Mouse (Mus musculus) embryonic facial prominence, embryonic 12.5 days (tissue): Measurements from ENCODE around the gene Dhx33. TPM values are rescaled to one million over a fixed set of nuclear protein-coding genes. Genes with fewer than 3 reads are reported as not detected.

Experiments
- ATAC-seq: fragments of 200-750 bp; cut with Nextera tagmentation; 2 replicates; pipeline ENCODE4 v1.8.0; 2017; ENCODE audit not compliant: insufficient number of reproducible peaks, insufficient read depth, low FRiP score, low TSS enrichment
- H3K27ac ChIP-seq: fragments of 300-500 bp; sonication (generic); 2 replicates; pipeline ENCODE4 v1.5.1; 2016; ENCODE audit warnings: mild to moderate bottlenecking
- H3K27me3 ChIP-seq: fragments of 300-500 bp; sonication (generic); 2 replicates; pipeline ENCODE4 v1.6.1; 2016; ENCODE audit warnings: mild to moderate bottlenecking, moderate library complexity
- H3K36me3 ChIP-seq: fragments of 300-500 bp; sonication (generic); 2 replicates; pipeline ENCODE4 v1.6.1; 2016; ENCODE audit warnings: mild to moderate bottlenecking
- H3K4me1 ChIP-seq: fragments of 300-500 bp; sonication (generic); 2 replicates; pipeline ENCODE4 v1.6.1; 2016
- H3K4me2 ChIP-seq: fragments of 300-500 bp; sonication (generic); replicated peaks from 2 replicates; pipeline ENCODE4 v1.6.1; 2016; ENCODE audit warnings: mild to moderate bottlenecking, moderate library complexity
- H3K4me3 ChIP-seq: fragments of 300-500 bp; sonication (generic); 2 replicates; pipeline ENCODE4 v1.5.1; 2016; ENCODE audit warnings: mild to moderate bottlenecking
- H3K9ac ChIP-seq: fragments of 300-500 bp; sonication (generic); 2 replicates; pipeline ENCODE4 v1.6.1; 2016; ENCODE audit warnings: mild to moderate bottlenecking, moderate library complexity
- H3K9me3 ChIP-seq: fragments of 300-500 bp; sonication (generic); 2 replicates; pipeline ENCODE4 v1.6.1; 2016; ENCODE audit warnings: mild to moderate bottlenecking, moderate library complexity
- WGBS: fragments of 180-500 bp; shearing (Covaris S2); methylation state at CpG from one replicate; pipeline ENCODE4 v1.1.7; 2016; 5-methylcytosine and 5-hydroxymethylcytosine counted together
- polyA plus RNA-seq: library from polyadenylated mRNA; unstranded; fragments of >200 nt; fragmentation: Nextera tagmentation; extraction: Ambion mirVana; gene quantifications from 2 replicates; pipeline ENCODE4 v1.2.1, GENCODE M21; 2016

The Dhx33 gene
- polyA plus RNA-seq, 1 experiment from 2014 or later, result 27.2 TPM

DNA sequence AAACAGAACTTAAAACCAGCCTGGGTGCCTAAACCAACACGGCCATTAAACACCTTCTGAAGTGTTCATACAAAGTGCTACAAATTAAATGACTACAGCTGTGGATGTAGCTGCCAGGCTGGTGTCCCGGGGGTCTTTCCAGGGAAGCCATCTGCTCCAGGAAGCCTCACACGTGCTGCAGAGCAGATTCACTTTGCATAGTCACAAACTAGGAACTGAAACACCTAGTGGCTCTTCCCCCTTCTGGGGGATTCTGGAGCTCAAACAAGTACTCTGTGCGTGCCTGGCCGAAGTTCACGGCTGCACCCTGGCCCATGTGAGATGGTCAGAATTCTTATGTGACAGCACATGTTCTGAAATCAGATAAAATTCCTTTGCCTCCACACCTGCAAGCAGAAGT is 24.0 kb downstream of the Dhx33 start:
- Histone ChIP-seq H3K27ac (no peak overlapping the region), H3K9me3 (no peaks in the 10 kb centered on the region), H3K4me1 (peaks cover 6% of the 10 kb centered on the region; the same call in 1 of the 2 replicates), H3K9ac (no peak overlapping the region), H3K4me3 (no peak overlapping the region), H3K36me3 (peaks cover 57% of the 10 kb centered on the region), H3K4me2 (no peak overlapping the region), H3K27me3 (no peaks in the 10 kb centered on the region)
- WGBS, result 89% methylated on average over 6 of the region's 6 CpGs
- ATAC-seq, result no peak

DNA sequence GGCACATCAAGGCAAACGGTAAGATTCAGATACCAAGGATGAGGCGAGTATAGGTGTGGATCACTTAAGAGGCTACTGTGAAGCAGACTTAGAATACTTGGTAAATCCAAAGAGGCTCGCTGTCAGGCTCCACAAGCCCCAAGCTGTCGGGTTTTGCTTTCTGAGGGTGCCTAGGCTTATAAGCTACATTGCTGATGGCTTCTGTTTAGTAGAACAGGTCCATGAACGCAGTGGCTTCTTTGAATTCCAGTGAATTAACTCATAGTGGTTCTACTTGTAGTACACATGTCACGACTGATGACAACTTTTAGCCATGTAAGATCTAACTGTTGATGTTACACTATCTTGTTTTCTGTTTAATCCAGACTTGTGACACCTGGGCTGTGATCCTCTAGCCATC is 26.9 kb downstream of the Dhx33 start:
- ATAC-seq, result no peak
- no peak overlapping the region for H3K4me3 ChIP-seq
- WGBS, result 81% methylated on average over 6 of the region's 6 CpGs
- H3K4me1 ChIP-seq, result peaks cover 6% of the 10 kb centered on the region; the same call in 1 of the 2 replicates
- peaks cover 78% of the 10 kb centered on the region for H3K36me3 ChIP-seq
- no peaks in the 10 kb centered on the region for H3K9me3 ChIP-seq
- H3K27me3 ChIP-seq, result no peaks in the 10 kb centered on the region
- H3K27ac ChIP-seq, result no peak overlapping the region
- H3K9ac ChIP-seq, result no peak overlapping the region
- no peak overlapping the region for H3K4me2 ChIP-seq

DNA sequence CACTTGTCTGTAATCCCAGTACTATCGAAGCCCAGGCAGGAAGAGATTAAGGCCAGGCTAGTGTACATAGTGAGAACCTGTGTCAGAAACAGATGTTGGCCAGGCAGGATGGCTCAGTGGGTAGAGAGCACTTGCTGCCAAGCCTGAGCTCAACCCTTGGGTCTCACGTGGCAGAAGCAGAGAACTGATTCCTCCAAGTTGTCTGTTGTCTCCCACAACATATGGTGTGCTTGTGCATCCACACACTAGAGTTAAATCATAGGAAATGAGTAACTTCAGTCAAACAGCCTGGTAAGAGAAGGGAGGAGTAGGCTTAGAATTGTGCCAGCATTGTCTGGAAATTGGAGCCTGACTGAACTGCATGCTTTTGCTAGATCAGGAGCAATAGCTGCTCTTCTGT is 29.0 kb downstream of the Dhx33 start:
- Histone ChIP-seq H3K27ac (no peak overlapping the region), H3K4me1 (0 out of 2 replicates have a peak, but pooled peaks cover 3% of the 10 kb centered on the region), H3K9ac (no peak overlapping the region), H3K36me3 (peaks cover 67% of the 10 kb centered on the region), H3K9me3 (no peaks in the 10 kb centered on the region), H3K4me3 (no peak overlapping the region), H3K27me3 (no peaks in the 10 kb centered on the region), H3K4me2 (no peak overlapping the region)
- 75% methylated on average over 2 of the region's 2 CpGs for WGBS
- ATAC-seq, result no peak

DNA sequence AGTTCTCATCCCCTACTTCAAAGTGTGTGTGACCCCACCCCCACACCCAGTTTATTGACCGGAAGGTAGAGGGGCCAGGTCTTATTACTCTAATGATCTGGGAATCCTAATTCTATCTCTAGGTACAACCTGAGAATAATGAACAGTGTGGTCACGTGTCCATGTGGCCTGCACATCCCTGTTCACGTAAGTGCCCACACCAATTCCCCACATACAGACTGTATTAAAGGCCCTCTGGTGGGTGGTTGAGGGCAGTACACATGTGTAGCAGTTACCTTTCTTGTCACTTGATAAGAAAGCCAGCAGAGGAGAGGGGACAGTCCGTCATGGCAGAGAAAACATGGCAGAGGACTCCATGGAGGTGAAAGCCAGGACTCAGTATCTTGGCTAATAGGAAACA is 30.3 kb downstream of the Dhx33 start:
- no peak for ATAC-seq
- no peak overlapping the region for H3K4me3 ChIP-seq
- H3K9ac ChIP-seq, result no peak overlapping the region
- H3K27ac ChIP-seq, result no peak overlapping the region
- H3K9me3 ChIP-seq, result no peaks in the 10 kb centered on the region
- 0 out of 2 replicates have a peak, but pooled peaks cover 3% of the 10 kb centered on the region for H3K4me1 ChIP-seq
- 66% methylated on average over 4 of the region's 4 CpGs for WGBS
- peaks cover 54% of the 10 kb centered on the region for H3K36me3 ChIP-seq
- no peak overlapping the region for H3K4me2 ChIP-seq
- no peaks in the 10 kb centered on the region for H3K27me3 ChIP-seq

DNA sequence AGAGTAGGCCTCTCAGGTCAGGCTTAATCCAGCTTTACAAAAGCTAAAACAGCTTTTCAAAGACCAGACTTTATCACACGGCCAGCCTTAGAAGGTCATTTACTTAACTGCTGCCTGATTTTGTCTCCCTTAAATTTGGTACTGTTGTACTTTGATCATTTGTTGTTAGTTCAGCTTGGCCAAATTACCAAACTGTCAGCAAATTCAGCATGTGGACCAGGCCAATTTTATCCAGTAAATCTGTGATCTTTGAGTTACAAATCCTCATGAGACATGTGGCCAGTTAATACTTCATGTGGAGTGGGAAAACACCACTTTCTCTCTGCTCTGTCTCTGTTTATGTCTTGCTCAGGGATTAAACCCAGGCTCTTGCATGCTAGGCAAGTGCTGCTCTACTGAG is 31.7 kb downstream of the Dhx33 start:
- Histone ChIP-seq H3K4me2 (no peak overlapping the region), H3K36me3 (peaks cover 41% of the 10 kb centered on the region), H3K4me3 (no peak overlapping the region), H3K9me3 (no peaks in the 10 kb centered on the region), H3K9ac (no peak overlapping the region), H3K27me3 (no peaks in the 10 kb centered on the region), H3K27ac (no peak overlapping the region), H3K4me1 (peaks cover 11% of the 10 kb centered on the region)
- ATAC-seq, result no peak
- 57% methylated on average over 1 of the region's 1 CpGs for WGBS

DNA sequence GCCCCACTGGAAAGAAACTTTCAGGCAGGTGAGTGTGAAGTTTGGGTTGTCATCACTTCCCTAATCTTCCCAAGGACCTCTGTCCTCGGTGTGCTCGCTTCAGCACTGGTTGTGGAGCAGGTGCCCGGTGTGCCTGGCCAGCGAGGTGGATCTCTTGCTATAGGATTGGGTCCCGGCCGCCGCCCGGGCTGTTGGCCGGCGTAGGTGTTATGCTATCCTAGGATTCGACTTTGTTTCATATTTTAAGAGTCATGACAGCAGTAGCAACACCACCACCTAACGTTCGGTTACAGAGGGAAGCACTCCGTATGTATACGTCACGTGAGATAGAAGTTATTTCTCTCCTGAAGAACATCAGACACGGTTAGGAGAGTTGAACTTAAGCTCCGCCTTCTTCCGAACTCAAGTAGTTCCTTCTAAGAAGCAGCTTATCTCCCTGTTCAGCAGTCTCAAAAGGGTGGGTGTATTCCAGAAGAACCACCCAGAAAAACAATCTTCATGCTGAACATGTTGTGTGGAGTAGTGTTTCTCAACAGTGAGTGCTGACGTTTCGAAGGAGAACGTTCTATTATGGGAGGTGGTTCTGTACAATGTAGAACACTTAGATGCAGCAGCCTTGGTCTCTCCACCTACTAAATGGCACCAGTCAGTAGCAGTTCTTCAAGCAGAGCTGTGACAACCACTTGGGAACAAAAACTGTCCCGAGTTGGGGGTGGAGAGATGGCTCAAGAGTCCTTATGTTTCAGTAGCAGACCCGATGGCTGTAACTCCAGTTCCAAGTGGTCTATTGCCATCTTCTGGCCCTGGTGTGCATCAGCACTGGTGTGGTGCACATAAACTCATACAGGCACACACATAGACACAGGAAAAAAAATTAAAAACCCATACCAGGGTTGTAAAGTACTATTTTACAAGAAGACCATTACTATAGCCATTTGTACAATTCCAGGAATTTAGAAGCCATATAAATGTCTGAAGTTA is 33.4 kb downstream of the Dhx33 start:
- Histone ChIP-seq H3K27me3 (no peaks in the 10 kb centered on the region), H3K4me1 (peaks cover 11% of the 10 kb centered on the region), H3K27ac (peak overlapping the region; percentile 92; the same call in 1 of the 2 replicates), H3K36me3 (peaks cover 32% of the 10 kb centered on the region), H3K4me2 (peak overlapping the region; percentile 84), H3K4me3 (peak overlapping the region; percentile 92), H3K9ac (peak overlapping the region; percentile 67), H3K9me3 (no peaks in the 10 kb centered on the region)
- ATAC-seq, result peak; percentile 29; the same call in 1 of the 2 replicates
- 17% methylated on average over 24 of the region's 24 CpGs for WGBS

DNA sequence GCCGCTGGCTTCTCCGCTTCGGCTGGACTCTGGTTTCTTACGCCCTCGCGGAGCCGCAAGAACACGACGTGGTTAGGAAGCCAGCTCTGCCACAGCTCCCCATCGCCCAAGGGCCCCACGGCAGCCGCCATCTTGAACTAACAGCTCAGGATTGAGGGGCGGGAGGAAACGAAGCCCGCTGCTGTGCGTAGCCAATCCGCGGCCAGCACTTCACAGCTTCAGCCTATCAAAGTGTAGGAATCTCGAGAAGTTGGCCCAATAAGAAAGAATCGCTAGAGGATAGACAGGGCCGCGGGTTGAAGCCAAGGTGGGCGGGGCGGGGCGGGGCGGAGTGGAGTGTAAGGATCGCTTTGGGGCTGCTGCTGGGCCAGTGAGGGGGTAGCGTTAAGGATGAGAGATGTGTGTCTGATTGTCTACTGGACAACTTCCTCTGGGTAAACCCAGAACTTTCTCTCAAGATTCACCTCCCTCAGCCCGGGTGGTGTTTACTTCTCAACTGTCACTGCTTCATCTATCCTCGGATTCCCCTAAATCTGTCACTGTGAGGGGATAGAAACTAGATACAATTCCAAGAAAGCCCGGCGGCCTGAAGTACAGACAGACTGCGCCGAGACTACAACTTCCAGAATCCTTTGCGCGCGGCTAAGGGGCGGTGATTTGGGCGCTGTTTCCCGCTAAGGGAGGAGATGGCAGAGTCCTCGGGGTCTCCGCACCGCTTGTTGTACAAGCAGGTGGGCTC is 34.2 kb downstream of the Dhx33 start, which contains the start of the genes Nup88 and Rpain:
Gene Nup88, minus strand, starts transcription at position 153 of the 739 bp plus-strand sequence.
Gene Rpain, plus strand, starts transcription at position 393 of the 739 bp plus-strand sequence.
- Histone ChIP-seq H3K27me3 (no peaks in the 10 kb centered on the region), H3K9ac (peak within 1 kb of the TSS; percentile 91), H3K9me3 (no peaks in the 10 kb centered on the region), H3K4me2 (peak within 1 kb of the TSS; percentile 84), H3K4me1 (peaks cover 11% of the 10 kb centered on the region), H3K36me3 (peaks cover 36% of the 10 kb centered on the region), H3K4me3 (peak within 1 kb of the TSS; percentile 92), H3K27ac (peak within 1 kb of the TSS; percentile 92)
- WGBS, result under 1% methylated on average over 43 of the region's 43 CpGs
- peak; percentile 98 for ATAC-seq

DNA sequence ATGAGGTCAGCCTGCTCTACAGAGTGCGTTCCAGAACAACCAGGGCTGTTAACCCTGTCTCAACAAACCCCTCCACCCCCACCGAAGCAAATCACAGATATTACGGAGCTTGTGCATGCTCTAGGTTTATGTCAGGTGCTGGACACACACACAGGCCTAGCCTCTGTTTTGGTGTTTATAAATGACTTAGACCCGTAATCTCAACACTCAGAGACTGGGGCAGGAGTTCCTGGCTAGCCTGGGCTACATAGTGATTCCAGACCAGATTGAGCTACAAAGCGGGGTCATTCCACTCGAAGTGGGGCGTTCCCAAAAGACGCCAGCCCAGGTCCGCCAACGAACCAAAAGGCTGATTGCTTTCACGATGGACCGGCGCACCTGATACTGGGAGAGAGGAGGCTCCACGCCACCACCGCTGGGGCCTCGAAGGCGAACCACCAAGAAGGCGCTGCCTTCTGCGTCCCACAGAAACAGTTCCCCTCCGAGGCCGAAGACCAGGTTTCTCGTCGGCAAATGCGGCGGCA is 34.9 kb downstream of the Dhx33 start:
- Histone ChIP-seq H3K36me3 (peaks cover 36% of the 10 kb centered on the region), H3K27ac (peak overlapping the region; percentile 92), H3K9ac (peak overlapping the region; percentile 91), H3K9me3 (no peaks in the 10 kb centered on the region), H3K4me3 (peak overlapping the region; percentile 92), H3K27me3 (no peaks in the 10 kb centered on the region), H3K4me2 (peak overlapping the region; percentile 83), H3K4me1 (peaks cover 11% of the 10 kb centered on the region)
- WGBS, result under 1% methylated on average over 25 of the region's 25 CpGs
- ATAC-seq, result no peak

DNA sequence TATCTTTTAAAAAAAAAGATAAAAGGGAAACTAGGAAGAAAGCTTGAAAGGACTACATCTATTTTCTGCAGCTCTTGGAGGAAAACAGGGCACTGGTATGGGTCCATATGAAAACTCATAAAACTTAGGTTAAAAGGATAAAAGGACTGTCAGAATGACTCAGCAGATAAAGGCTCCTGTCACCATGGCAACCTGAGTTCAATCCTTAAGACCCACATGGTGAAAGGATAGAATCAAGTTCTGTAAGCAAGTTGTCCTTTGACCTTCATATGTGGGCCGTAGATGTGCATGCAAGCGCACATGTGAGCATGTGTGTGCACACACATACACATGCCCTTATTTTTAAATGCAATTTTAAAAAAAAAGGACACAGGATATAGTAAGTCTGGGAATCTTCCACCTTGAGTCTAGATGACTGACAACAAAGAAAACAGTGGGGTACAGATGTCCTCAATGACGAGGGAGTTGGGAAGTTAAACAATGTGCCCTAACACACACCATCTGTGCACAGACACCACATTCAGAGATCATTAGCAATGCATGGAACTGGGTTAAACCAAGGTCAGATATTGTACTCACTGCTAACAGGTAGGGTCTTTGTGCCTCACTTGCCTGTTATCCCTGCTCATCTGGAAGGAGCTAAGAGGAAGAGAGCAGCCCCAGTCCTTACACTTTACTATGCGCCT is 39.9 kb downstream of the Dhx33 start:
- H3K27ac ChIP-seq, result no peak overlapping the region
- ATAC-seq, result no peak
- 70% methylated on average over 4 of the region's 4 CpGs for WGBS
- H3K9me3 ChIP-seq, result no peaks in the 10 kb centered on the region
- H3K27me3 ChIP-seq, result no peaks in the 10 kb centered on the region
- H3K9ac ChIP-seq, result no peak overlapping the region
- H3K4me3 ChIP-seq, result no peak overlapping the region
- H3K36me3 ChIP-seq, result peaks cover 68% of the 10 kb centered on the region
- no peak overlapping the region for H3K4me2 ChIP-seq
- H3K4me1 ChIP-seq, result peaks cover 8% of the 10 kb centered on the region

DNA sequence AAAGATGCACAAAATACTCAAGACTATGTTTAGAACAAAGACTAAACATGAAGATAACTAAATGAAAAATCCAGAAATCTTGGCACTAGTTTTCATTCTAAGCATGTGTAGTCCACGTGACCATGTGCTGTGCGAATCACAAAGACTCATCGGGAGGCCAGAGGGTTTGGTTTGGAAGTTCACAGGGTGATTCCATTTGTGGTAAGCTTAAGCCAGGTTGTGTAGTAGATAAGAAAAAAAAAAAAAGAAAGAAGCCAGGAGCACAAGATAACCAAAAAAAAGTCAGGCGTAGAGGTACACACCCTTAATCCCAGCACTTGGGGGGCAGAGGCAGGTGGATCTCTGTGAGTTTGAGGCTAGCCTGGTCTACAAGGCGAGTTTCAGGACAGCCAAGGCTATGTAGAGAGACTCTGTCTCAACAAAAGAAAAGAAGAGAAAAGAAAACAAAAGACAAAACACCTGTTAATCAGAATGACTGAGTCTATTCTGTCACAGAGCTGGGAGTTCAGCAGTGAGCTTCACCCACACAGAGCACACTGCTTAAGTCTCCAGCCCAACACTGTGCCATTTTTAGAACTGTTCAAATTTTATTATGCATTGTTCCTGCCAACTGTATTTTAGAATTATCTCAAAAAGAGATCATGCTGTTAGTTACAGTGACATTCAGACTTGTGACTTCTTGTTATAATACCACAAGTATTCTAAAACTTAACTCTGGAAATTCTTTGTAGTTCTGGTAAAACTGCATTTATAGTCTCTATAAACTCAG is 43.3 kb downstream of the Dhx33 start:
- H3K4me2 ChIP-seq, result no peak overlapping the region
- H3K36me3 ChIP-seq, result peaks cover 90% of the 10 kb centered on the region
- no peak overlapping the region for H3K9ac ChIP-seq
- H3K4me3 ChIP-seq, result no peak overlapping the region
- no peak overlapping the region for H3K27ac ChIP-seq
- ATAC-seq, result no peak
- no peaks in the 10 kb centered on the region for H3K9me3 ChIP-seq
- WGBS, result 96% methylated on average over 5 of the region's 5 CpGs
- H3K4me1 ChIP-seq, result no peaks in the 10 kb centered on the region
- H3K27me3 ChIP-seq, result no peaks in the 10 kb centered on the region
